In the genomic region with DNA sequence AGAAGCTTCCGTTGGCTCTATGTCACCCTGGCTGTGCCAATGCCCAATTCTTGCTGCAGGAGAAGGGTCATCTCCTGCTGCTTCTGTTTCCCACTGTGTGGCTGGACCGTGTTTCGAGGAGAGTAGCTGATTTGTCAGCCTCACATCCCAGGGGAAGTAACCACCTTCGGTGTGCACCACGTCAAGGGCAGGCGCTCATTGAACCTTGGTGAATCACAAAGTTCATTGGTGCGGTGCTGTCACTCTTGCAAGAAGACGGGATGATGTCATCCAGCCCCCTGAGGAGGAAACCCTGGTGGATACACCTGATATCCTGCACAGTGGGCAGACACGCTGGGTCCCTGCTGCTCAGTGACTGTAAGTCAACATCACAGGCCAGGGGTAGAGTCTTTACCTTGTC, we compare ENCODE assay signal across 18 mouse cellular contexts. TPM values are rescaled to one million over a fixed set of nuclear protein-coding genes. Genes with fewer than 3 reads are reported as not detected.
DNase-seq lines count a peak whose midpoint lies in the region; ATAC-seq and TF ChIP-seq lines count a peak whose summit lies in the region.
"Not testable (repeated sequence)": the region's sequence is repeated elsewhere in the genome, so short reads cannot be mapped to it uniquely, and the experiment has no call there.
"Had no signal": no experiment of that assay in that cellular context is flagged by ENCODE, and none has a peak within 500 bp of the region (broad histone marks: within the 10 kb centered on the region; RNA-seq: fewer than 3 reads in every experiment).

No protein-coding gene starts in this region.

- not testable (repeated sequence) for H3K27ac ChIP-seq in kidney, embryonic 15.5 days; kidney, postnatal 0 days

- not testable (repeated sequence) for H3K4me2 ChIP-seq in kidney, embryonic 15.5 days; kidney, postnatal 0 days (ENCODE audit: low read length)

- TF ChIP-seq CTCF in Patski (IDR thresholded peaks at IDR 0.05); kidney, postnatal 0 days (IDR thresholded peaks at IDR 0.05; ENCODE audit: low read depth): not testable (repeated sequence)

- not testable (repeated sequence) for H3K9ac ChIP-seq in kidney, embryonic 15.5 days; kidney, postnatal 0 days (ENCODE audit: low read depth, low read length)

- H3K4me3 ChIP-seq in kidney, embryonic 15.5 days (replicated peaks); kidney, postnatal 0 days (replicated peaks; ENCODE audit: low read depth, low read length): not testable (repeated sequence)

- not testable (repeated sequence) for DNase-seq in Patski (ENCODE audit: low read depth, low spot score); kidney, postnatal 0 days (ENCODE audit: low spot score)
- DNase-seq in heart, adult 11 months = peak; percentile 48
- DNase-seq in kidney, adult 11 months = peak; percentile 55
- DNase-seq in kidney, adult 8-10 months = peak; percentile 17 to 36
- DNase-seq in kidney, postnatal 36 days = peak; percentile 33 to 47

- 79% methylated on average over 9 of the region's 9 CpGs for WGBS in kidney, embryonic 15.5 days
- 62% methylated on average over 9 of the region's 9 CpGs for WGBS in kidney, postnatal 0 days

- H3K9me3 ChIP-seq in kidney, embryonic 15.5 days (replicated peaks); kidney, postnatal 0 days (replicated peaks; ENCODE audit: low read length): not testable (repeated sequence)

- CTCF ChIA-PET in Patski (lab: Charles Lee) = interaction anchor here (1.0 kb wide), 1 partner anchor 16 kb away, joined by 3 read pairs; no protein-coding TSS in a partner anchor

- in situ Hi-C loops in Patski (cut with MboI; ENCODE audit: low pct_unique_long_range_greater_than_20kb) = not testable (repeated sequence)

- ATAC-seq in Patski = peak; percentile 51
- ATAC-seq in kidney, embryonic 15.5 days (replicated peaks; ENCODE audit: low FRiP score) = 0 out of 2 replicates have a peak, but pooled peaks have one; percentile 30
- peak; percentile 60 for ATAC-seq in kidney, postnatal 0 days (replicated peaks; ENCODE audit: low FRiP score, low read depth)

- H3K27me3 ChIP-seq in Patski; kidney, embryonic 15.5 days; kidney, postnatal 0 days (ENCODE audit: insufficient read depth, low read length): not testable (repeated sequence)

- not testable (repeated sequence) for H3K36me3 ChIP-seq in kidney, embryonic 15.5 days; kidney, postnatal 0 days (ENCODE audit: insufficient read depth, low read length)

- POLR2A ChIA-PET in Patski (lab: Charles Lee) = not testable (repeated sequence)

- not testable (repeated sequence) for H3K4me1 ChIP-seq in kidney, embryonic 15.5 days; kidney, postnatal 0 days (replicated peaks; ENCODE audit: insufficient read depth, low read length)

RNA-seq across cellular contexts. Expression of gene Gsta2, which starts 12.5 kb away (rescaled TPM):
- polyA plus RNA-seq in Patski (2021) = 2.1 TPM
- polyA plus RNA-seq in kidney, embryonic 15.5 days (2015; fragmentation: Nextera tagmentation; extraction: Ambion mirVana) = 41.3 and 45.0 TPM in 2 replicates
- polyA plus RNA-seq in kidney, postnatal 0 days (2015; fragmentation: Nextera tagmentation; extraction: Ambion mirVana) = 301 and 320 TPM in 2 replicates
- polyA plus RNA-seq: activated CD4-positive, CD25-positive, alpha-beta regulatory T cell, adult 4 months; CD4-positive, CD25-positive, alpha-beta regulatory T cell, adult 4 months; cerebellum, adult 2 months; embryonic facial prominence, embryonic 10.5 days; embryonic facial prominence, embryonic 12.5 days; forebrain, embryonic 11.5 days; forebrain, embryonic 13.5 days; forebrain, embryonic 15.5 days; G1E had no signal

RNA-seq across cellular contexts. Expression of gene Omt2b, which starts 15.7 kb away (rescaled TPM):
- not detected for polyA plus RNA-seq in Patski (2021)
- not detected in 2 replicates for polyA plus RNA-seq in kidney, embryonic 15.5 days (2015; fragmentation: Nextera tagmentation; extraction: Ambion mirVana)
- polyA plus RNA-seq in kidney, postnatal 0 days (2015; fragmentation: Nextera tagmentation; extraction: Ambion mirVana) = not detected in 2 replicates
- polyA plus RNA-seq: activated CD4-positive, CD25-positive, alpha-beta regulatory T cell, adult 4 months; CD4-positive, CD25-positive, alpha-beta regulatory T cell, adult 4 months; cerebellum, adult 2 months; cortical plate, adult 2 months; embryonic facial prominence, embryonic 10.5 days; embryonic facial prominence, embryonic 12.5 days; embryonic facial prominence, embryonic 14.5 days; forebrain, embryonic 11.5 days; forebrain, embryonic 13.5 days; forebrain, embryonic 15.5 days had no signal

RNA-seq across cellular contexts. Expression of gene Dppa5a, which starts 24.9 kb away (rescaled TPM):
- not detected for polyA plus RNA-seq in Patski (2021)
- polyA plus RNA-seq in kidney, embryonic 15.5 days (2015; fragmentation: Nextera tagmentation; extraction: Ambion mirVana) = not detected in 2 replicates
- 0.20 and 0.24 TPM in 2 replicates for polyA plus RNA-seq in kidney, postnatal 0 days (2015; fragmentation: Nextera tagmentation; extraction: Ambion mirVana)
- polyA plus RNA-seq: activated CD4-positive, CD25-positive, alpha-beta regulatory T cell, adult 4 months; CD4-positive, CD25-positive, alpha-beta regulatory T cell, adult 4 months; cortical plate, adult 2 months; embryonic facial prominence, embryonic 10.5 days; embryonic facial prominence, embryonic 14.5 days; G1E had no signal

RNA-seq across cellular contexts. Expression of gene Omt2a, which starts 28.5 kb away (rescaled TPM):
- polyA plus RNA-seq in Patski (2021) = not detected
- polyA plus RNA-seq in kidney, embryonic 15.5 days (2015; fragmentation: Nextera tagmentation; extraction: Ambion mirVana) = not detected in 2 replicates
- not detected in 2 replicates for polyA plus RNA-seq in kidney, postnatal 0 days (2015; fragmentation: Nextera tagmentation; extraction: Ambion mirVana)
- polyA plus RNA-seq: activated CD4-positive, CD25-positive, alpha-beta regulatory T cell, adult 4 months; CD4-positive, CD25-positive, alpha-beta regulatory T cell, adult 4 months; cerebellum, adult 2 months; cortical plate, adult 2 months; embryonic facial prominence, embryonic 10.5 days; embryonic facial prominence, embryonic 12.5 days; embryonic facial prominence, embryonic 14.5 days; forebrain, embryonic 11.5 days; forebrain, embryonic 13.5 days; forebrain, embryonic 15.5 days; G1E had no signal

RNA-seq across cellular contexts. Expression of gene Ooep, which starts 35.5 kb away (rescaled TPM):
- not detected for polyA plus RNA-seq in Patski (2021)
- polyA plus RNA-seq in kidney, embryonic 15.5 days (2015; fragmentation: Nextera tagmentation; extraction: Ambion mirVana) = 1.3 and 1.9 TPM in 2 replicates
- polyA plus RNA-seq in kidney, postnatal 0 days (2015; fragmentation: Nextera tagmentation; extraction: Ambion mirVana) = 2.9 and 3.0 TPM in 2 replicates
- polyA plus RNA-seq: CD4-positive, CD25-positive, alpha-beta regulatory T cell, adult 4 months; G1E had no signal

Comparison
In these comparisons a context has a peak if more than half of its experiments do, and no peak if none do; other contexts are left out.
1. RNA of gene Gsta2, which starts 12.5 kb away (polyA plus RNA-seq): 301 to 320 TPM in kidney, postnatal 0 days and 41.3 to 45.0 TPM in kidney, embryonic 15.5 days; 2.1 TPM in Patski (single experiment); every median in the first group is over 10 times any median in the second.
2. Peak in every context shown above with its lines, with median percentiles within 50 percentile points of each other: ATAC-seq.